Mouse (Mus musculus) stomach, embryonic 14.5 days (tissue): ENCODE results near the gene Ap5s1. TPM values are rescaled to one million over a fixed set of nuclear protein-coding genes. Genes with fewer than 3 reads are reported as not detected.

ENCODE experiments used
- ATAC-seq: fragments of 200-750 bp; cut with Nextera tagmentation; 2 replicates; pipeline ENCODE4 v1.8.0; 2017; ENCODE audit warnings: low read depth, moderate TSS enrichment; ENCODE audit not compliant: insufficient number of reproducible peaks, insufficient read depth, low FRiP score
- H3K27ac ChIP-seq: fragments of 300-500 bp; sonication (generic); 2 replicates; pipeline ENCODE4 v1.5.1; 2014; ENCODE audit warnings: mild to moderate bottlenecking, low read length, moderate library complexity, mixed read lengths
- H3K27me3 ChIP-seq: fragments of 300-500 bp; sonication (generic); 2 replicates; pipeline ENCODE4 v1.6.1; 2014; ENCODE audit warnings: low read length, control low read depth, mixed read lengths; ENCODE audit not compliant: control insufficient read depth, insufficient read depth
- H3K36me3 ChIP-seq: fragments of 300-500 bp; sonication (generic); 2 replicates; pipeline ENCODE4 v1.6.1; 2014; ENCODE audit warnings: mild to moderate bottlenecking, control low read depth, low read length, moderate library complexity, mixed read lengths; ENCODE audit not compliant: control insufficient read depth, insufficient read depth
- H3K4me1 ChIP-seq: fragments of 300-500 bp; sonication (generic); 2 replicates; pipeline ENCODE4 v1.6.1; 2014; ENCODE audit warnings: low read length, control low read depth, mixed read lengths; ENCODE audit not compliant: control insufficient read depth, insufficient read depth
- H3K4me2 ChIP-seq: fragments of 300-500 bp; sonication (generic); replicated peaks from 2 replicates; pipeline ENCODE4 v1.6.1; 2014; ENCODE audit warnings: low read depth, low read length, control low read depth
- H3K4me3 ChIP-seq: fragments of 300-500 bp; sonication (generic); 2 replicates; pipeline ENCODE4 v1.5.1; 2014; ENCODE audit warnings: low read depth, low read length, control low read depth
- H3K9ac ChIP-seq: fragments of 300-500 bp; sonication (generic); replicated peaks from 2 replicates; pipeline ENCODE4 v1.6.1; 2014; ENCODE audit warnings: low read depth, mild to moderate bottlenecking, control low read depth, low read length, moderate library complexity, mixed read lengths
- H3K9me3 ChIP-seq: fragments of 300-500 bp; sonication (generic); 2 replicates; pipeline ENCODE4 v1.6.1; 2016; ENCODE audit warnings: low read depth, low read length, control low read depth; ENCODE audit not compliant: control insufficient read depth
- WGBS: fragments of 180-500 bp; shearing (Covaris S2); extraction: QIAGEN DNeasy Blood & Tissue Kit; methylation state at CpG from one replicate; pipeline ENCODE4 v1.1.7; 2014; 5-methylcytosine and 5-hydroxymethylcytosine counted together
- polyA plus RNA-seq: library from polyadenylated mRNA; unstranded; fragments of >200 nt; fragmentation: Nextera tagmentation; extraction: Ambion mirVana; gene quantifications from 2 replicates; pipeline ENCODE4 v1.2.1, GENCODE M21; 2014

Ap5s1 gene
- polyA plus RNA-seq = 27.0 TPM in 2 replicates

DNA sequence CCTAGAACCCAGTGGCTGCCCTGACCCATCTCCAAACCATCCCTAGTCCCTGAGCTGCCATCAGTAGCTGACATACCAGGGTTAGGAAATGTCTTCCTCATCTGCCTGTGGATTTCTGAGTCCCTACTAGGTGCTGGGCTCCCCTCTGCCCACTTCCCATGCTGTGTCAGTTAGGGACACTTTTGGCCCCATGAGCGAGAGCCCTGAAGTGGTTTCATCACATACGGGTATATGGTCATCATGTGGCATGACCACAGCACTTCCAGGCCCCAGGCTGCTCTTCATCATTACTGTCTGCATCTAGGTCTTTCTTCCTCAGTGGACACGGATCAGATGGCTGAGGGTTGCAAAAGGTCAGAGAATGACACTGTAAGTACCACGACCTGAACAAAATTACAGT lies at the start of gene Ap5s1:
Gene Ap5s1 (plus strand): TSS at position 301 of the 400 bp plus-strand sequence.
- no peaks in the 10 kb centered on the region for H3K27me3 ChIP-seq
- peaks cover 24% of the 10 kb centered on the region for H3K4me1 ChIP-seq
- no peak within 1 kb of the TSS for H3K9ac ChIP-seq
- WGBS = 80% methylated on average over 4 of the region's 4 CpGs
- no peaks in the 10 kb centered on the region for H3K9me3 ChIP-seq
- H3K27ac ChIP-seq = no peak within 1 kb of the TSS
- no peaks in the 10 kb centered on the region for H3K36me3 ChIP-seq
- no peak within 1 kb of the TSS for H3K4me3 ChIP-seq
- H3K4me2 ChIP-seq = no peak within 1 kb of the TSS
- ATAC-seq = no peak

DNA sequence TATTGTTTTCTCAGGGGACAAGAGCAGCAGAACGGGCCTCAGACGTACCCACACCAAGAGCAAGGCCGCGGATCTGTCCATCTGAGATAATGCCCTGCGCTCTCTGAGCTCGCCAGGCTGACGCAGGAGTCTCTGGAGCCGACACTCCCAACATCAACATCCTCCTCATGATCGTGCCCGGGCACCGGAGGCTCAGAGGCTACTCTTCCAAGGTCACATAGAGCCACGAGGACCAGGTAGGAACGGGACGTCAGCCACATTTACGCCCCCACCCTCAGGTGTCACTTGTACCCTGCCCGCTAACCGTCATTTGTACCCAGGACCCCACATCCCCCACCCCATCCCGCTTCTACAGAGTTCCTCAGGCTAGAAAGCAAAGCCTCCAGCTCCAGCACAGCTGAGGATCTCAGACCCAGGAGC lies 47.4 kb upstream of the Ap5s1 start:
- H3K4me1 ChIP-seq = peaks cover 10% of the 10 kb centered on the region
- no peaks in the 10 kb centered on the region for H3K9me3 ChIP-seq
- H3K27ac ChIP-seq = peak overlapping the region; percentile 71
- peak overlapping the region; percentile 69 for H3K9ac ChIP-seq
- WGBS = under 1% methylated on average over 18 of the region's 18 CpGs
- H3K27me3 ChIP-seq = no peaks in the 10 kb centered on the region
- H3K4me3 ChIP-seq = peak overlapping the region; percentile 77
- peak overlapping the region; percentile 94 for H3K4me2 ChIP-seq
- ATAC-seq = peak; percentile 34
- H3K36me3 ChIP-seq = no peaks in the 10 kb centered on the region

DNA sequence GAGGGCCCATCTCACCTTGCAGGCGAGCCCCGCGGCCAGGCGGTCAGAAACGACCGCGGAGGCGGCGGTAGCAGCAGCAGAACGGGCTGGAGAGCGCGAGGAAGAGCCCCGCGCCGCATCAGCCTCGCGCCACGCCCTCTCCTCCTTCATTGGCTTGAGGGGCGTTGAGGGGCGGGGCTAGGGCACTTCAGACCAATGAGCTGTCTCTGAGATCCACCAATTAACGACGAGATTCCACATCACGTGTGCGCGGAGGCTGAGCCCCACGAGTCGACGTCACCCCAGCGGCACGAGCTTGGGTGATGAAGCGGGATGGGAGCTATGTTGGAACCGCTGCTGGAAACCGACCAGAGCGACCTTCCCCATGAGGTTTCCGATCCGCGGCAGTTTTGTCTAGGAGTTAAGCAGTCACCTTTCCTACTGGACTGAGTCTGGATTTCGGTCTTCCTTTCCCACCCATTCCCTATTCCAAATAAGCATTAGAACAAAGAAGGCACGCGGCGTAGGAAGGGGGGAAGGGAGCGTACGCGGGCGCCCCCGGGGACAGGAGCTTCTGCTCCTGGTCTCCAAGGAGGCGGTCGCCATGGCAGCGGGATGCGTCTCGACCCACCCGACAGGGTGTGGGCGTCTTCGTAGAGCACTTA lies 46.8 kb upstream of the Ap5s1 start, which contains the start of gene 1700037H04Rik:
Gene 1700037H04Rik (minus strand): TSS at position 144 of the 644 bp plus-strand sequence.
- H3K36me3 ChIP-seq = no peaks in the 10 kb centered on the region
- H3K4me3 ChIP-seq = peak within 1 kb of the TSS; percentile 77
- H3K27ac ChIP-seq = peak within 1 kb of the TSS; percentile 87
- WGBS = under 1% methylated on average over 54 of the region's 54 CpGs
- peak within 1 kb of the TSS; percentile 94 for H3K4me2 ChIP-seq
- H3K27me3 ChIP-seq = no peaks in the 10 kb centered on the region
- peaks cover 10% of the 10 kb centered on the region for H3K4me1 ChIP-seq
- no peaks in the 10 kb centered on the region for H3K9me3 ChIP-seq
- ATAC-seq = peak; percentile 97
- peak within 1 kb of the TSS; percentile 69 for H3K9ac ChIP-seq

DNA sequence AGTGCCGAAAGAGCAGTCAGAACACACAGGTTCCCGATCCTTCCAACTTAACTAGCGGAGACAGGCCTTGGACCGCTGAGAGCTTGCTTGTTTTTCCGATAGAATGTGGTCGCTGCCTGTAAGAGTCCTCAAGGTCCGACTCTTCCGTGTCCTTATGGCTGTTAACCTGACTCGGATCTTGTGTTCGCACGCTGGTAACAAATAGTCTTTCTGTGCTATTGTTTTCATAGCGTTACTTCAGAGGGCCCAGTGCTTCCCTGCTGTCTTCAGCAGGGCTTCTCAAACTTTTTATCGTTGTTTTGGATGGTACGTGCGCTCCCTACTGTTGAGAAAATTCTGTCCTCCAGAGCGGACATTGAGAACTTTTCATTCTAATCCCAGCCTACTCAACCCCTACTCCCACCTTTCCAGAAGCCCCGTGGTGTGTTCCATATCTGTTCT lies 46.2 kb upstream of the Ap5s1 start:
- peak overlapping the region; percentile 87 for H3K27ac ChIP-seq
- H3K4me1 ChIP-seq = peaks cover 10% of the 10 kb centered on the region
- 1% methylated on average over 17 of the region's 17 CpGs for WGBS
- peak overlapping the region; percentile 69 for H3K9ac ChIP-seq
- H3K27me3 ChIP-seq = no peaks in the 10 kb centered on the region
- H3K36me3 ChIP-seq = no peaks in the 10 kb centered on the region
- no peaks in the 10 kb centered on the region for H3K9me3 ChIP-seq
- peak overlapping the region; percentile 77 for H3K4me3 ChIP-seq
- peak overlapping the region; percentile 94 for H3K4me2 ChIP-seq
- no peak for ATAC-seq

DNA sequence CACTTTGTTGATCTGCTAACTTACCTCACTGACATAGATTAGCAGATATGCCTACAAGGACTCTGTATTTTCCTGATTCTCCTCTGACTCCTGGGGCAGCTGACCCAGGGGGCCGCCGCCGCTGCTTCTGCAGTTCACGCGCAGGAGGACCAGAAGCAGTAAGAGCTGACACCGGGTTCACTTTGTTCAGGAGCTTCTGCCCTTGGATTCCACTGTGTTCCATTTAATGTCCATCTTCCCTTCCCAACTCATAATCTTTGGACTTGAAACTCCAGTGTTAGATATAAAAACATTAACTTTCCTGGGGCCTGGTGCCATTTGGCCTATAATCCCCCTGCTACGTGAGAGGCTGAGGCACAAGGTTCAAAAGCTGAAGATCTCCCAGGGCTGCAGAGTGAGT lies 43.0 kb upstream of the Ap5s1 start:
- Histone ChIP-seq H3K4me3 (no peak overlapping the region), H3K27ac (no peak overlapping the region), H3K27me3 (no peaks in the 10 kb centered on the region), H3K9ac (no peak overlapping the region), H3K9me3 (no peaks in the 10 kb centered on the region), H3K4me2 (no peak overlapping the region), H3K4me1 (peaks cover 4% of the 10 kb centered on the region), H3K36me3 (no peaks in the 10 kb centered on the region)
- ATAC-seq = no peak
- 74% methylated on average over 7 of the region's 7 CpGs for WGBS

DNA sequence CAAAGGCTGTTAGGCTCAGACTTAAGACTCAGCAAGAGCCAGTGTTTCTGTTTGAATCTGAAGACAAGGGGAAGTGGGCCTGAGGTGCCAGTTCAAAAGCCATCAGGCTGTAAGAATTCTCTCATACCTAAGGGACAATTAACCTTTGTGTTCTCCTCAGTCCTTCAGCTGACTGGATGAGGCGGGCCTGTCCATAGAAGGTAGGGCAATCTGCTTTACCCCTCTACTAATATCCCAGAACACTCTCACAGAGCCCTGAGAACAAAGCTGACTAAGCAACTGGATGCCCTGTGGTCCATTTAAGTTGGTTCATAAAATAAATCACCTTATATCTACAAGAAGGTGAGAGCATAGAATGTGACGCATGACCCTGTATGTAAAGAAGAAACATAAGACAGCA lies 40.7 kb upstream of the Ap5s1 start:
- no peak overlapping the region for H3K4me2 ChIP-seq
- H3K36me3 ChIP-seq = no peaks in the 10 kb centered on the region
- no peak for ATAC-seq
- no peak overlapping the region for H3K9ac ChIP-seq
- H3K4me3 ChIP-seq = no peak overlapping the region
- H3K9me3 ChIP-seq = no peaks in the 10 kb centered on the region
- no peak overlapping the region for H3K27ac ChIP-seq
- peaks cover 9% of the 10 kb centered on the region; the same call in 1 of the 2 replicates for H3K27me3 ChIP-seq
- WGBS = 96% methylated on average over 2 of the region's 2 CpGs
- no peaks in the 10 kb centered on the region for H3K4me1 ChIP-seq

DNA sequence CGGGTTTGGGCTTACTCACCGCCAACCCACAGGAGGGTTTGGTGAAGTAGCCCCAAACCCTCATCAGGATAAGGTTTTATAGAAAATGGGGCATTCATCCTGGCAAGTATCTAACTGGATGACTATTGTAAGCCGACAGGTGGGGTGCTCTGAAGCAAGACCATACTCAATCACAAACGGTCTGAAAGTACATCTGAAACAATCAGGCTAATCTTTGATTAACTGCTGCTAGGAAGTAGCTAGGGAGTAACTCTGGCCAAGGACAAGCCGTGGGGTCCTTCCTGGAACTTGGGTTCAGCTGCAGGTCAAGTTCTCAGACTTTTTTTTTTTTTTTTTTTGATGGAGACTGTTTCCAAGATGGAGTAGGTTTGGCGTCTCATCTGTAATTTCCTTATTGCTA lies 38.9 kb upstream of the Ap5s1 start:
- 77% methylated on average over 6 of the region's 6 CpGs for WGBS
- H3K9ac ChIP-seq = no peak overlapping the region
- no peaks in the 10 kb centered on the region for H3K36me3 ChIP-seq
- H3K27me3 ChIP-seq = peaks cover 19% of the 10 kb centered on the region; the same call in 1 of the 2 replicates
- no peaks in the 10 kb centered on the region for H3K4me1 ChIP-seq
- H3K4me3 ChIP-seq = no peak overlapping the region
- ATAC-seq = no peak
- H3K9me3 ChIP-seq = no peaks in the 10 kb centered on the region
- H3K4me2 ChIP-seq = no peak overlapping the region
- H3K27ac ChIP-seq = no peak overlapping the region

DNA sequence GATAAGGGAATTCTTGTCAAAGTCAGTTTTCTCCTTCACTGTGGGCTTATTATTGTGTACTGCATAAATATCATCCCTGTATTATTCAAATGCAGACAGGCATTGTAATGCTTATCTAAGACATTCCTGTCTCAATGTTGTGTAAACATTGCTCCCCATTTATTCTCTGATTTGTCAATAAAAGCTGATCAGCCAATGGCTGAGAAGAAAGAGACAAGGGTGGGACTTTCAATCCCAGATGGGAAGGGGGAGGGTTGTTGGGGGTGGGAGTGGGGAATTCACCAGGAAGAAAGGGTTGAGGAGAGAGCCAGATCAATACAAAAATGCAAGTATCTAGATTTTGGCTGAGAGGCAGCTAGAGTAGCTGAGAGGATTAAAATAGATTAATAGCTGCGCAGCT lies 38.0 kb upstream of the Ap5s1 start:
- Histone ChIP-seq H3K4me3 (no peak overlapping the region), H3K27ac (no peak overlapping the region), H3K4me2 (no peak overlapping the region), H3K27me3 (peaks cover 19% of the 10 kb centered on the region; the same call in 1 of the 2 replicates), H3K9ac (no peak overlapping the region), H3K36me3 (no peaks in the 10 kb centered on the region), H3K4me1 (peaks cover 2% of the 10 kb centered on the region; the same call in 1 of the 2 replicates), H3K9me3 (no peaks in the 10 kb centered on the region)
- WGBS = 70% methylated on average over 1 of the region's 1 CpGs
- no peak for ATAC-seq
